Mouse (Mus musculus): Measurements from ENCODE around the gene Gramd4. TPM values are rescaled to one million over a fixed set of nuclear protein-coding genes. Genes with fewer than 3 reads are reported as not detected.
"Not testable (repeated sequence)": the region's sequence is repeated elsewhere in the genome, so short reads cannot be mapped to it uniquely, and the experiment has no call there.

The Gramd4 gene
- total and polyA plus RNA-seq, 3 experiments, result 23.2 to 56.8 (median 33.4) TPM

- no peaks in the 10 kb centered on the region for H3K36me3 ChIP-seq (replicated peaks)
Observed at GRCm38 (mm10) chr15:86156492-86156891, 99.0 kb downstream of the Gramd4 start.

GRCm38 (mm10) chr15:86159093-86159492 is 101.6 kb downstream of the Gramd4 start:
- Histone ChIP-seq H3K36me3 (replicated peaks) (no peaks in the 10 kb centered on the region), H3K4me1 (ENCODE audit: insufficient read depth, low read depth, low read length) (0 out of 2 replicates have a peak, but pooled peaks cover 4% of the 10 kb centered on the region), H3K9me3 (replicated peaks) (peaks cover 4% of the 10 kb centered on the region), H3K27me3 (ENCODE audit: insufficient read depth, low read length) (peaks cover 6% of the 10 kb centered on the region), H3K4me3 (ENCODE audit: low read depth, low read length) (no peak overlapping the region)
- DNase-seq (ENCODE audit: low spot score) (no peak), ATAC-seq (ENCODE audit: extremely low read depth, insufficient number of reproducible peaks, low FRiP score, poor library complexity, severe bottlenecking) (no peak)
- no peak for TF ChIP-seq TAL1 (conservative IDR thresholded peaks at IDR 0.05; ENCODE audit: low read depth, low read length)
- no peak for TF ChIP-seq CTCF (IDR thresholded peaks at IDR 0.05; ENCODE audit: low read depth, low read length)
- TF ChIP-seq GATA2 (IDR thresholded peaks at IDR 0.05; ENCODE audit: borderline replicate concordance, low read depth, low read length), result no peak
- TF ChIP-seq POLR2AphosphoS5 (IDR thresholded peaks at IDR 0.05; ENCODE audit: insufficient replicate concordance, low read depth, low read length), result no peak
- no peak for TF ChIP-seq GATA1 (IDR thresholded peaks at IDR 0.05; ENCODE audit: borderline replicate concordance, low read length)

More at GRCm38 (mm10) chr15:86156492-86156891, 99.0 kb downstream of the Gramd4 start:
- ATAC-seq (ENCODE audit: extremely low read depth, insufficient number of reproducible peaks, low FRiP score, poor library complexity, severe bottlenecking) (no peak), DNase-seq (ENCODE audit: low spot score) (no peak)
- TF ChIP-seq CTCF (IDR thresholded peaks at IDR 0.05; ENCODE audit: low read depth, low read length), result no peak
- no peak for TF ChIP-seq GATA2 (IDR thresholded peaks at IDR 0.05; ENCODE audit: borderline replicate concordance, low read depth, low read length)
- TF ChIP-seq POLR2AphosphoS5 (IDR thresholded peaks at IDR 0.05; ENCODE audit: insufficient replicate concordance, low read depth, low read length), result no peak
- no peak for TF ChIP-seq TAL1 (conservative IDR thresholded peaks at IDR 0.05; ENCODE audit: low read depth, low read length)
- no peak for TF ChIP-seq GATA1 (IDR thresholded peaks at IDR 0.05; ENCODE audit: borderline replicate concordance, low read length)
- H3K9me3 ChIP-seq (replicated peaks), result peaks cover 3% of the 10 kb centered on the region; the same call in 1 of the 2 replicates
- 0 out of 2 replicates have a peak, but pooled peaks cover 4% of the 10 kb centered on the region for H3K4me1 ChIP-seq (ENCODE audit: insufficient read depth, low read depth, low read length)
- no peak overlapping the region for H3K4me3 ChIP-seq (ENCODE audit: low read depth, low read length)
- peaks cover 13% of the 10 kb centered on the region for H3K27me3 ChIP-seq (ENCODE audit: insufficient read depth, low read length)

GRCm38 (mm10) chr15:86159719-86160118 is 102.2 kb downstream of the Gramd4 start:
- Histone ChIP-seq H3K4me3 (ENCODE audit: low read depth, low read length) (no peak overlapping the region), H3K9me3 (replicated peaks) (peaks cover 4% of the 10 kb centered on the region), H3K36me3 (replicated peaks) (no peaks in the 10 kb centered on the region), H3K4me1 (ENCODE audit: insufficient read depth, low read depth, low read length) (0 out of 2 replicates have a peak, but pooled peaks cover 4% of the 10 kb centered on the region), H3K27me3 (ENCODE audit: insufficient read depth, low read length) (peaks cover 7% of the 10 kb centered on the region)
- no peak for DNase-seq (ENCODE audit: low spot score)
- TF ChIP-seq CTCF (IDR thresholded peaks at IDR 0.05; ENCODE audit: low read depth, low read length) (no peak), TAL1 (conservative IDR thresholded peaks at IDR 0.05; ENCODE audit: low read depth, low read length) (no peak), GATA2 (IDR thresholded peaks at IDR 0.05; ENCODE audit: borderline replicate concordance, low read depth, low read length) (no peak), POLR2AphosphoS5 (IDR thresholded peaks at IDR 0.05; ENCODE audit: insufficient replicate concordance, low read depth, low read length) (no peak), GATA1 (IDR thresholded peaks at IDR 0.05; ENCODE audit: borderline replicate concordance, low read length) (no peak)
- no peak for ATAC-seq (ENCODE audit: extremely low read depth, insufficient number of reproducible peaks, low FRiP score, poor library complexity, severe bottlenecking)

- H3K4me3 ChIP-seq (ENCODE audit: low read depth, low read length), result no peak overlapping the region
- TF ChIP-seq TAL1 (conservative IDR thresholded peaks at IDR 0.05; ENCODE audit: low read depth, low read length) (no peak), GATA2 (IDR thresholded peaks at IDR 0.05; ENCODE audit: borderline replicate concordance, low read depth, low read length) (no peak), CTCF (IDR thresholded peaks at IDR 0.05; ENCODE audit: low read depth, low read length) (no peak), POLR2AphosphoS5 (IDR thresholded peaks at IDR 0.05; ENCODE audit: insufficient replicate concordance, low read depth, low read length) (no peak), GATA1 (IDR thresholded peaks at IDR 0.05; ENCODE audit: borderline replicate concordance, low read length) (no peak)
- no peaks in the 10 kb centered on the region for H3K36me3 ChIP-seq (replicated peaks)
- ATAC-seq (ENCODE audit: extremely low read depth, insufficient number of reproducible peaks, low FRiP score, poor library complexity, severe bottlenecking) (no peak), DNase-seq (ENCODE audit: low spot score) (no peak)
- 0 out of 2 replicates have a peak, but pooled peaks cover 4% of the 10 kb centered on the region for H3K4me1 ChIP-seq (ENCODE audit: insufficient read depth, low read depth, low read length)
- peaks cover 9% of the 10 kb centered on the region for H3K27me3 ChIP-seq (ENCODE audit: insufficient read depth, low read length)
- peaks cover 4% of the 10 kb centered on the region for H3K9me3 ChIP-seq (replicated peaks)
Observed at GRCm38 (mm10) chr15:86160906-86161305, 103.4 kb downstream of the Gramd4 start.

- H3K4me3 ChIP-seq (ENCODE audit: low read depth, low read length); DNase-seq (ENCODE audit: low spot score); H3K4me1 ChIP-seq (ENCODE audit: insufficient read depth, low read depth, low read length); H3K27me3 ChIP-seq (ENCODE audit: insufficient read depth, low read length); ATAC-seq (ENCODE audit: extremely low read depth, insufficient number of reproducible peaks, low FRiP score, poor library complexity, severe bottlenecking); H3K36me3 ChIP-seq (replicated peaks); H3K9me3 ChIP-seq (replicated peaks): not testable (repeated sequence)
- 0 out of 2 replicates have a peak, but pooled peaks have one; percentile 26 for TF ChIP-seq CTCF (IDR thresholded peaks at IDR 0.05; ENCODE audit: low read depth, low read length)
Observed at GRCm38 (mm10) chr15:86161800-86162199, 104.3 kb downstream of the Gramd4 start.

GRCm38 (mm10) chr15:86164718-86165345 is 107.3 kb downstream of the Gramd4 start:
- DNase-seq (ENCODE audit: low spot score) (no peak), ATAC-seq (ENCODE audit: extremely low read depth, insufficient number of reproducible peaks, low FRiP score, poor library complexity, severe bottlenecking) (no peak)
- no peak for TF ChIP-seq GATA2 (IDR thresholded peaks at IDR 0.05; ENCODE audit: borderline replicate concordance, low read depth, low read length)
- no peak for TF ChIP-seq TAL1 (conservative IDR thresholded peaks at IDR 0.05; ENCODE audit: low read depth, low read length)
- no peak for TF ChIP-seq POLR2AphosphoS5 (IDR thresholded peaks at IDR 0.05; ENCODE audit: insufficient replicate concordance, low read depth, low read length)
- TF ChIP-seq GATA1 (IDR thresholded peaks at IDR 0.05; ENCODE audit: borderline replicate concordance, low read length), result no peak
- no peak for TF ChIP-seq CTCF (IDR thresholded peaks at IDR 0.05; ENCODE audit: low read depth, low read length)
- no peaks in the 10 kb centered on the region for H3K36me3 ChIP-seq (replicated peaks)
- no peak overlapping the region for H3K4me3 ChIP-seq (ENCODE audit: low read depth, low read length)
- peaks cover 23% of the 10 kb centered on the region; the same call in 1 of the 2 replicates for H3K27me3 ChIP-seq (ENCODE audit: insufficient read depth, low read length)
- peaks cover 3% of the 10 kb centered on the region; the same call in 1 of the 2 replicates for H3K4me1 ChIP-seq (ENCODE audit: insufficient read depth, low read depth, low read length)
- H3K9me3 ChIP-seq (replicated peaks), result peaks cover 4% of the 10 kb centered on the region

All from G1E (cell line).